Mouse (Mus musculus): ENCODE data around the gene Plekhh2. TPM values are rescaled to one million over a fixed set of nuclear protein-coding genes. Genes with fewer than 3 reads are reported as not detected.

Plekhh2 gene
- total RNA-seq, 2 experiments from 2014 or later = not detected

DNA sequence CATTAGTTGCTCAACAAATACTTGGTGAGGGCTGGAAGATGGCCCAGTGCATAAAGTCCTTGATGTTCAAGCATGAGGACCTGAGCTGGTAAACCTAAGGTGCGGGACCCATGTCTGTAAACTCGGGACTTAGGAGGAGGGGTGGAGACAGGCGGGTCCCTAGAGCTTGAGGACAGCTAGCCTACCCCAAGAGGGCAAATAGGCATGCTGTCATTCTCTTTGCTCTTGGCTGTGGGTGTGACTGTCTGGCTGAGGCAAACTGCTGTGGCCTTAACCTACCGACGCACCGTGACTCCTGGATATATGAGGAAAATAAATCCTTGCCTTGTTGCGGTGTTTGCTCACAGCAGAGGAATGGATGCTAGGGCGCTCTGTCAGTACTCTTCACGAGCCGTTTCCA lies 116.0 kb downstream of the Plekhh2 start:
- ATAC-seq (replicated peaks; ENCODE audit: low FRiP score, low TSS enrichment, poor library complexity, severe bottlenecking) = no peak

DNA sequence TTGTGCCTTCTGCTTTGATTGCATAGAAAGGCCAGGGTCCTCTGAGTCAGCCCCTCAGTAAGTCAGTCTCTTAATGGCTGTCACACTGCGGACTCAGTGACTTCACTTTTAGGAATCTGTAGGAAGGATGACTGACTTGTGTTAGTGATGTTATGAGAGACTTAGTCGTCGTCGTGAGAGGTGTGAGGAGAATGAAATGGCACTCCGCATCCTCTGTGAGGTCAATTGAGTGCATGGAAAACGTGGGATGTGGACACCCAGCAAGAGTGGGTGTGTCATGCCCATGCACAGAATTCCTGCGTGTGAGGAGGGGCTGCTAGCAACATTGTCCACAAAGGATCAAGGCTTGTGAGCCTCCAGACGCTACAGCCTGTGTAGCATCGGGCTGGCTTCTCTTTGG lies 116.9 kb downstream of the Plekhh2 start:
- no peak for ATAC-seq (replicated peaks; ENCODE audit: low FRiP score, low TSS enrichment, poor library complexity, severe bottlenecking)

GRCm38 (mm10) chr17:84631836-84632235 lies 120.1 kb downstream of the Plekhh2 start:
- no peak for ATAC-seq (replicated peaks; ENCODE audit: low FRiP score, low TSS enrichment, poor library complexity, severe bottlenecking)

DNA sequence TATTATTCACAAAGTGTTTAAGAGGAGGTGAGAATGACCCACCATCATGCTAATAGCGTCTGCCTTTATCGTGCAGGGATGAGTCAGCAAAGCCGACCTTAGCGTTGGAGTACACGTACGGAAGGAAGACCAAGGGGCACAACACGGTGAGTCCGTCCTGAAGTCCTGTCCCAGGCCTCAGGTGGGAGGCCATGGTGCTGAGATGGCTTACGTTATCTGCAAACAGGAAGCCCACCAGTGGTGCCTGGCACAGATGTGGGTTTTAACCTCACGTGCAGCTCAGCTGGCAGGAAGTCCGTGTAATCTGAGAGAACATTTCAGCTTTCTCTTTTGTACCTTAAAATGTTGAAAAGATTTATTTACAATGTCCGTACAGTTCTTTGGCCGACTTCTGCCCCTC lies 121.7 kb downstream of the Plekhh2 start:
- ATAC-seq (replicated peaks; ENCODE audit: low FRiP score, low TSS enrichment, poor library complexity, severe bottlenecking) = peak; percentile 74

GRCm38 (mm10) chr17:84636328-84636727 lies 124.6 kb downstream of the Plekhh2 start:
- no peak for ATAC-seq (replicated peaks; ENCODE audit: low FRiP score, low TSS enrichment, poor library complexity, severe bottlenecking)

- ATAC-seq (replicated peaks; ENCODE audit: low FRiP score, low TSS enrichment, poor library complexity, severe bottlenecking) = no peak
Measured at GRCm38 (mm10) chr17:84637971-84638370, 126.3 kb downstream of the Plekhh2 start.

DNA sequence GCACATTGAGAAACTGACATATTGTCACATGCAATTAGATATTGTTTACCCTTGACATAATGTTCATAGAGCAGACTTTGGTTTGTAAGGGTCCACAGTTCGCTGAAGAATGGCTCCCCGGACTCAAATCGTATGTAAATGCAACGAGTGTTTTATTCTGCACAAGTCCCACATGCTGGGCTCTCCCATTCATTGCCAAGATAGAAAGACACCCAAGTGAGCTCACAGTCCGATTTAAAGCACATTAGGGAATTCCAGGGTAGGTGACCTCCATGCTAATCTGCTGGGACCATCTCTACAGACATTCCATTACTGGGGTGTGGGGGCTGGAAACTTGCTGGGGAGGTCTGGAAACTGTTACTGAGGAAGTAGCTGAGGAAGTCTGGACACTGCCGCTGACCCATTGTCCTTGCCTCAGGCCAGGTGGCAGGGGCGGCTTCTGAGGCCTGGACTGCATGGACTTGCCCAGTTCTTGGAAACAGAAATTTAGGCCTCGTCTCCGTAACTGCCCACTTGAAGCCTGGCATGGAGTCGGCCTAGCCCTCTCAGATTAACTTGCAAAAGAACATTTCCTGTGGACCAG lies 128.2 kb downstream of the Plekhh2 start:
- no peak for ATAC-seq (replicated peaks; ENCODE audit: low FRiP score, low TSS enrichment, poor library complexity, severe bottlenecking)

GRCm38 (mm10) chr17:84641893-84642292 lies 130.2 kb downstream of the Plekhh2 start:
- no peak for ATAC-seq (replicated peaks; ENCODE audit: low FRiP score, low TSS enrichment, poor library complexity, severe bottlenecking)

- no peak for ATAC-seq (replicated peaks; ENCODE audit: low FRiP score, low TSS enrichment, poor library complexity, severe bottlenecking)
Measured at GRCm38 (mm10) chr17:84642324-84642723, 130.6 kb downstream of the Plekhh2 start.

DNA sequence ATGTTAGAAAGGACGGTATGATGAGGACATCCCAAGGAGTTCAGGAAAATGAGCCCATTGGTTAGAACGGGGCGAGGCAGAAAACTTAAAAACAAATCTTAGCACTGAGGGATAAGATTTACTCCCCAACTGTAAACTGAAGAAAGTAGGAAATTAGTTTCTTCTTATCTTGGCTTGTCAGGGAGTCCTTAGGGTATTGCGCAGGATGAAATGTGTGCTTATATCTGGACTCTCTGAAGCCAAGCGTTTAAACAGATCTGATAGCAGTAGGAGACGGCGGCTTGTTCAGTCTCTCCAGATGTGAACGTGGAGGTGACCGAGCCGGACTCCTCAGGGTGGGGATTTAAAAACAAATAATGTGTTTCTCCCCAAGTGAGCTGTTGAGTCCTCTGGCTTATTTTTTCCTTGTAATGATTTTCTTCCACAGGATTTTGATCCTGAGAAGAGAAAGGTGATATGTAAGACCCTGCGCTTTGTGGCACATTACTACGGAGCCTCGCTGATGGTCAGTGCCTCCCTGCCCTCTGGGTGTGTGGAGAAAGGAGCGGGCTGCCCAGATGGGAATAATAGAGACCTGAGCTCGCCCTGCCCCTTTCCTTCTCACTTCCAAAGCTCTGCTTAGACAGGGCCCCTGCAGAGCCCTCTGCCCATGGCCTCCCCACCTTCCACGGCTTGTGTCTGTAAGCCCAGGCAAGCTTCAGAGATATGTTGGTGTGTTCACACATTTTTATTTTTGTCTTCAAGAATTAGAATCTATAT lies 132.8 kb downstream of the Plekhh2 start:
- ATAC-seq (replicated peaks; ENCODE audit: low FRiP score, low TSS enrichment, poor library complexity, severe bottlenecking) = no peak

- no peak for ATAC-seq (replicated peaks; ENCODE audit: low FRiP score, low TSS enrichment, poor library complexity, severe bottlenecking)
Measured at GRCm38 (mm10) chr17:84645119-84645518, 133.4 kb downstream of the Plekhh2 start.

GRCm38 (mm10) chr17:84645894-84646293 lies 134.2 kb downstream of the Plekhh2 start:
- ATAC-seq (replicated peaks; ENCODE audit: low FRiP score, low TSS enrichment, poor library complexity, severe bottlenecking) = no peak

DNA sequence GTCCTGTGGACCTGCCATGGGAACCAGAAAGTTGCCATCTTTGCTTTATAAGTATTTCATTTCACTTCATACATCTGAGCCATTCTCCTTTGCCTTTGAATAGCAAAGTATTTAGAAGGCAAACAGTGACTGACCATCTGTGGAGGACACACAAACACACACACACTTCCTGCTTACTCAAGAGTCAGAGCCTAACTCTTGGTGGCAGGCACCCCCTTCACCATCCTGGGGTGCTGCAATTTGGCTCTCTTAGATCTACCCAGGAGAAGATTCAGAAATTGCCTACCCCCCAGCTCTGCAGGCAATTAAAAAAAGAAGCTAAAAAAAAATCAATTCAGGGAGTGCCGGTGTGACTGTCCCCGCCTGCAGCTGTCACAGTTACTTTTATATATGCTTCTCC lies 134.8 kb downstream of the Plekhh2 start:
- ATAC-seq (replicated peaks; ENCODE audit: low FRiP score, low TSS enrichment, poor library complexity, severe bottlenecking) = no peak

- ATAC-seq (replicated peaks; ENCODE audit: low FRiP score, low TSS enrichment, poor library complexity, severe bottlenecking) = no peak
Measured at GRCm38 (mm10) chr17:84647630-84648029, 135.9 kb downstream of the Plekhh2 start.

DNA sequence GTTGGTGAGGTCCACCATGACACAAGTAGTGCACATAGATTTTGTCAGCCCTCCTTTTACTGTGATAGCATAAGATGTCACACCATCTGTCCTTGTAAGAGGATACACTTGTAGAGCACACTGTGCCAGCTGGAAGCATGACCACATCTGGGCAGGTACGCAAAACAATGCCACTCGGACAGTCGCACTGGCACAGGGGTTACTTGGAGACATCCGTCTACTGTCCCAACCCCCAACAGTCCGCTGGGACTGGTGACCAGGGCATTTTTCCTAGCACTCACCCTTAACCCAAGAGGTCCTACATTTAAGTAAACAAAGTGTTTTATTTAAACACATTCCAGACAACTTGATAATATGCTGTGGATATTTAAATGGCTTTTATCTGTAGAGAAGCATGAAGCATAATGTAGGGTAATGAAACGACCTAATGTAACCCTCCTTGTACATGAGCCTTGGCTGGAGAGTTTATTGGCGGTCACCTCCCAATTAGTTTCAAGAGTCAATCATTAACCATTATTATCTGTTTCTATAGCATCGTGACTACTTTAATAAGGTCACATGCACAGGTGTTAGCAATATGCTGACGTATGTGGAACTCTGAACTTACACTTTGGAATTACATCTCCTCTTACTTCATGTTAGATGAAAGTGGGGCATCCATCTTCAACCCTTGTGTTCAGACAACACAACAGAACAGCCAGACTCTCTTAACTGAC lies 138.8 kb downstream of the Plekhh2 start:
- no peak for ATAC-seq (replicated peaks; ENCODE audit: low FRiP score, low TSS enrichment, poor library complexity, severe bottlenecking)

DNA sequence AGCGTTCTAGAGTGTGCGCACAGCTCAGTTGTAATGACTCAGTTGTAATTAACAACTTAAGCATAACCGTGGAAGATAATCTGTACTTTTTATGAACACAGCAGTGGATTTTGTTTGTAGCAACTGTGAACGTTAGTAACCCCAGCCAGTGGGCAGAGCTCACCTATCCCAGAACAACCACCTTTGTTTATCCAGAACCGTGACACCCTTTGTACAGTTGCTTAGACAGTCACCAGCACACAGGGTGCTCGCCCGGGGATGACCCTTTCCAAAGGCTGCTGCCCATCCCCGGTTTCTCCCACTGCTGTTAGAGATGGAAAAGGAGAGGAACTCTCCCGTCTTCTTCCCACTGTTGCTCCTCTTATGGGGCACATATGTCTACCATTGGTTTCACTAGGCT lies 141.8 kb downstream of the Plekhh2 start:
- no peak for ATAC-seq (replicated peaks; ENCODE audit: low FRiP score, low TSS enrichment, poor library complexity, severe bottlenecking)

- no peak for ATAC-seq (replicated peaks; ENCODE audit: low FRiP score, low TSS enrichment, poor library complexity, severe bottlenecking)
Measured at GRCm38 (mm10) chr17:84656205-84656604, 144.5 kb downstream of the Plekhh2 start.

GRCm38 (mm10) chr17:84656653-84657421 lies 145.1 kb downstream of the Plekhh2 start:
- ATAC-seq (replicated peaks; ENCODE audit: low FRiP score, low TSS enrichment, poor library complexity, severe bottlenecking) = no peak

DNA sequence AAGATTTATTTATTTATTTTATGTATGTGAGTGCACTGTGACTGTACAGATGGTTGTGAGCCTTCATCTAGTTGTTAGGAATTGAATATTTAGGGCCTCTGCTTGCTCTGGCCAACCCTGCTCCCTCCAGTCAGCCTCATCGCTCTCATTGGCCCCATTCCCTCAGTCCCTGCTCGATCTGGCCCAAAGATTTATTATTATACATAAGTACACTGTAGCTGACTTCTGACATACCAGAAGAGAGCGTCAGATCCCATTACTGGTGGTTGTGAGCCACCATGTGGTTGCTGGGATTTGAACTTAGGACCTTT lies 145.7 kb downstream of the Plekhh2 start:
- ATAC-seq (replicated peaks; ENCODE audit: low FRiP score, low TSS enrichment, poor library complexity, severe bottlenecking) = no peak

DNA sequence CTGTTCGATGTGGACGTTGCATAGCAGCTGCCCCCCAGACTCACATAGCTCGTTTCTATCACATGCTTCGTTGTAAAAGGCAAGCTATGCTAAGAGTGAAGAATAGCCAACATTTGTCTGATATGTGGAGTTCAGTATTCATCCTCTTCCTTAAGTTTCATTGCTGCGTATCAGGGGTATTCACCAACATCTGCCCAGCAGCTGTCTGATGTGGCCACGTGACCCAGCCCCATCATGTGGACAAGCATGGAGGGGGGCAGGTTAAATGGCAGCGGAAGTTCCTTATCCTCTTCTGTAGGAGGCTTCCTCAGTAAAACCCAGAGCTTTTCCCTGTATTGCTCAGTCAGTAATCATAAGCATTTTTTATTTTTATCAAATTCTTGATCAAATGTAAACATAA lies 146.1 kb downstream of the Plekhh2 start:
- no peak for ATAC-seq (replicated peaks; ENCODE audit: low FRiP score, low TSS enrichment, poor library complexity, severe bottlenecking)
